Mouse (Mus musculus) testis, postnatal 10 days (tissue): Measurements from ENCODE around the gene Myt1l.

Source experiments
- DNase-seq: peaks from one replicate; pipeline ENCODE4 v3.0.0; 2021; ENCODE audit warnings: low spot score

The Myt1l gene

DNA sequence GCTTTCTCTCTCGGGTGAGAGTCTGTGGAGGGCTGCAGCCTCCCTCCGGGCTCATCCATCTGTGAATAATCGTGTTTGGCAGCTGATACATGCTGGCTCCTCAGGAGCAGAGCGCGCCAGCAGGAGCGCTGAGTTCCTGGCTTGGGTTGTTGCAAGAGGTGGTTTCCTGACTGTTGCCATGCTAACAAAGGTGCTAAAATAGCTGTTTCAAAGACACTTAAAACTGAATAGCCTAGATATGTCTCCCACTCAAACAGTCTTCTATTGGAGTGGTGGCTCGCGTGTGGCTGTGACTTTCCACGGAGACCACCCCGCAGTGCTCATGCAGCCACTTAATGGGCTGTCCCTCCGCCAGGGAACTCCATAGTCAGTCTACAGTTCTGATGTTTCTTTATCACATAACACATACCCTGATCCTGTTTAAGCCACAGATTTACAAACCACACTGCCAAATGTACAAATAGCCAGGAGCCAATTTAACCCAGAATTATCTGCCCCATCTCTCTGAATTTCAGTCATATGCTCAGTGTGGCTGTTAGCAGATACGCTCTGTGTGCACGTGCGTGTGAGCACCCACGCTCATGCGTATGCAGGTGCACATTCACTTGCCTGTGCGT is 195.6 kb downstream of the Myt1l start:
- DNase-seq: peak; percentile 27

DNA sequence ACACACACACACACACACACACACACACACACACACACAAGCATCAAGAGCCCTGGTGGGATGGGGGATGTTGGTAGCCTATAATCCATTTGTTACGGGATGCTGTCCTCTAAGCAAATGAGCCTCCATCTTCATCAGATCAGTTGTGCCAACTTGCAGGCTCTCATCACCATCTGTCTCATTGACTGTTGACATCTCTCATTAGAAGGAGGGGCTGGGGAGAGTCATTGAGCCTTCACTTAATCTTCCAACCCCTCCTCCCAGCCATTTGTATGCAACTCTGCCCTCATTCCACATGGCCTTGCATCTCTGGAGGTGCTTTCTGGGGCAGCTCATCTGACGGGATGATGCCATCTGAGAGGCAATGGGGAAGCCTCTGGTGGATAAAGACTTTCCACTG is 200.1 kb downstream of the Myt1l start:
- no peak for DNase-seq

DNA sequence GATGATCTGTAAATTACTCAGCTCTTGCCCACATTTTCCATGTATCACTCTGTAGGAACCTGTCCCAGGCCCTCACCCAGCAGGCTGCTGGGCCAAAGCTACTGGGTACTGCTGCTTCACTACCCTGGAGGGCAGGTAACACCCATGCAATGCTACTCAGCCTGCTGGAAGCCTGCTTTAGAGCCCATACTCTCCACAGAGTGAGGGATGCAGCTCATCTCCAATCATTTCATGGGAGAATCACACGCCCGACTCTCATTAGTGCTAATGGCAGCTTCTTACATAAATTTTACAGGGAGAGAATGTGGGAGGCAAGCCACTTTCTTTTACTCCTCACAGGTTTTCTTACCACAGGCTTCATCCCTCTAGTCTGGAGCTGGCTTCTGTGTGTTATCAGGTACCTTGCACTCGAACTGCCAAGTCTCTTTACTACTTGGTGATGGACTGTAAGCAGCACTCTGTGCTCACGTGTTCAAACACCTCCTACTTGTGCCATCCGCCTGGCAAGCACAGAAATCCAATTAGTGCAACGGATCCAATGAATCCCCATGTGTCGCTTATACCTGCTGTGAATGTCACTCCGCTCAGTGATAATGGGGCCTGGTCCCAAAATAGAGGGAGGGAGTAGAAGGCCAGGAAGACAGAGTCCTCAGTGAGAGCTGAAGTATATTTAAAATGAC is 212.3 kb downstream of the Myt1l start:
- no peak for DNase-seq

DNA sequence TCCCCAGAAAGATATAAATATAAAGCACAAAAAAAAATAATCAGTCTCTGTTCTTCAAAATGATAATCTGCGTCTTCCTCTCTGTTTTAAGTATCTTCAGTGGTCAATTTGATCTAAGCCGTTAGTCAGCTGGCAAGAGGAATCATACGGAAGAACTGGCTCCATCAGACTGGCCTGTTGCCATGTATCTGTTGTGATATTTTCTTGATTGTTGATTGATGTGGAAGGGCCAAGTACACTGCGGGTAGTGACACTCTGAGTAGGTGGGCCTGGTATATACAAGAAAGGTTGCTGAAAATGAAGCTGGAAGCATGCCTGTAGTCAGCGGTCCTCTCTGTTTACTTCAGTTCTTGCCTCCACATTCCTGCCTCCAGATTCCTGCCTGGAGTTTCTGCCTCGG is 213.0 kb downstream of the Myt1l start:
- DNase-seq: no peak

DNA sequence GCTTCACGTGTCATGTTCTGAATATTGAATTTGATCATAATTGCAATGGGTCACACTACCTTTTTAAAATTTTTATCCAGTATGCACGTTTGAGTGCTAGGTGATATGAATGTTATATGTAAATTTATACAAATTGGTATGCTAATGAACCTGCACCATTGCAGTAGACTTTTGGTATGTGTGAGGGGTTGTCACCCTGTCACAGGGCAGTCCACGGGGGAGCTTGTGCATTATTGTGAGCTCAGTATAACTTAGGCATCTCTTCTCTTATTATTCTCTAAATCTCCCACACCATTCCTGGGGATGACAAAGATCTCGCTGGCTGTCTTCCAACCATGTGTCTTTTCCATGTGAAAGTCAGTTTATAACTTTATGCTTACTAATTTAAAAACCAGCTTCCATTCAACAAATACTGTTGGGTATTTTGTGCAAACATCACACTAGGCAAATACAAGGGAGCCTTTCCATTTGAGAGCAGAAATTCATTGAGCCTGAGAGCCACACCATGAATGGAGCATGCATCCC is 222.5 kb downstream of the Myt1l start:
- no peak for DNase-seq

DNA sequence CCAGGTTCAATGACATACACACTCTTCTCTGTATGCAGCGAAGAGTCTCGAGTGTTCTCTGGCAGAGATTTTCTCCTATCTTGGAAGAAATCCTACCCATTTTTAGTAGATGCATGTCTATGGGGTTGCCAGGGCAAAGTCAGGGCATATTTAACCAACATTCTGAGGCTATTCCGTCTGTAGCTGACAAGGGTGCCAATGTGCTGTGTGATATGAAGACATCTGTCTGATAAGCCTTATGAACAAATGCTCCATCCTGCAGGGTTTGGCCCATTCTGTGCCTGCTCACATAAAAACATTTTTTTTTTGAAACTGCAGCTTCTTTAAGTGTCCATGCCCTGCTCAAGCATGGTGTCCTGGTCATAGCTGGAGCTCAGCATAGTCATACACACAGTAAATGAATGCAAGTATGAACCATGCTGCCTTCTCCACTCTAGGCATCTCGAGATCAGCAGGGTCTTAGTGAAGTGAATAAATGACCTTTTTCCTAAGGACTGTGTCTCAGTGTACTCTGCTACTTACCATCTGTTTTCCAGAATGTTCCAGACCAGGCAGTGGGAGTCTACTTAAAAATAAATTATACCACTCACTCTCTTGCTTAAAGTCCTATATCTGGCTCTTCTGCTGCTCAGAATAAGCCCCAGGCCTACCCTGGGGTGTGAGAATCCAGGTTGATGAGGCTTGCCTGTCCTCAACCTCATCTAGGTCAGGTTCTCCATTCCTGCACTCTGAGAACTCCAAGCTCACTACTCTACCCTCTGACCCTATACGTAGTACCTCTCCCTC is 227.1 kb downstream of the Myt1l start:
- no peak for DNase-seq

DNA sequence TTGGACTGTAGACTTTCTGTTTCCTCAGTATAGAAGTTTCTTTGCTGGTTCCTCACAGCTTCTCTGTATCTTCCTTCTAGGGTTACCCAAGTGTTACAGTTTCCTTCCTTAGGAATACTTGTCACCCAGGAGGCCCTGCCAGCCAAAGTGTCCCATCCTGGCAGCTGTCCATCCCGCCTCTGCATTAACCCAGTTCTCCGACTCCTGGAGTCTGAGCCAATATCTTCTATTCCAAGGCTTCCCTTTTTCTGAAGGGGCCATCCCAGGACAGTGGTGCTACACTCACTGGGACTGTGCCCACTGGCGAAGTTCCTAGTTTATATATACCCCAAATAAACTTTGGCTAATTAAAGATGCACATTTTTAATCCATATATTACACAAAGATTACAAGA is 227.7 kb downstream of the Myt1l start:
- no peak for DNase-seq

DNA sequence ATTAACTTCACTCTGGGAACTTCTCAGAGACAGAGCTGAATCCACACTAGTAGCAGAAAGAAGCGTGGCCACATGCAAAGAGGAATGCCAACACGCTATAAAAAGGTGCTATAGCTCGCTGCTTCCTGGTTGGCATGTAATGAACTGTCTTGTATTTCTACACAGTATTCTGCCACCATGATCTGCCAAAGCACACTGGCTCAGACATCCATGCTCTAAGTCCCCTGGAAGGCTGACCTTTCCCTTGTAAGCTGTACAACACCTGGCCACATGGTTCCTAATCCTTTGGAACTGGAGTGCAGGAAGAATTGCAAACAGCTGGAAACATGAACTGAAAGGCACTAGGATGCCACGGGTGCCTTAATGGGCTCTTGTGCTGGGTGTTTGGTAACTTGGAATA is 232.4 kb downstream of the Myt1l start:
- no peak for DNase-seq

DNA sequence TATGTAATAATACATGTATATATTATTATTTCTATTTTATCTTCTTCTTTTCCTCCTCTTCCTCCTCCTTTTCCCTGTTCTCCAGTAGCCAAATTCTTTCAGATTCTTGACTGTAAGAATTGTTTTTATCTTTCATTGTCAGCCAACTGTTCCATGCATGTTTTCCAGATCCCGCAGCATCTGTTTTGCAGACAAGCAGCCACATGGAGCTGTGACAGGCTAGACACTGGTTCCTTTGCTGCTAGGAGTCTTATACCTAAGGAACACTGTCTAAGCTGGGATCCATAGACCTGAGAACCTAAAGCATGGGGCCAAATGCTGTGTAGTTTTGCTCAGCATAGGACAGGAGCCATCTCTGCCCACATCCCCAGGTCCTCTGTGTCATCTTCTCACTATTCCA is 238.0 kb downstream of the Myt1l start:
- no peak for DNase-seq

DNA sequence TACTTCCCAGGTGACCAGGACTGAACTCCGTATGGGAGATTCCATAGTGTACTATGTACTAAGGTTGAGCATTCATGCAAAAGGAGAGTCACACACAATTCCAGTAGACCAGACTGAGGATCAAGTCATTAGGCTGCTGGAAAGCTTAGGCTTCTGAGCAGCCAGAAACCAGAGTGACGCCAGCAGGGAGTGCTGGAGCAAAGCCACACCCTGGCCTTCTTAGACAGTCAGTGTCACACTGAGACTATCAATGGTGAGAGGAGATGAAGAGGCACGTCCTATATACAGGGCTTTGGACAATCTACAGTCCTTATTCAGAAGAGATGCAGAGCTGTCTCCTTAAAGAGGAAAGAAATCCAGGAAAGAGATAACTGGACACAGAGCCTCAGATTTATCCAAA is 243.6 kb downstream of the Myt1l start:
- no peak for DNase-seq

DNA sequence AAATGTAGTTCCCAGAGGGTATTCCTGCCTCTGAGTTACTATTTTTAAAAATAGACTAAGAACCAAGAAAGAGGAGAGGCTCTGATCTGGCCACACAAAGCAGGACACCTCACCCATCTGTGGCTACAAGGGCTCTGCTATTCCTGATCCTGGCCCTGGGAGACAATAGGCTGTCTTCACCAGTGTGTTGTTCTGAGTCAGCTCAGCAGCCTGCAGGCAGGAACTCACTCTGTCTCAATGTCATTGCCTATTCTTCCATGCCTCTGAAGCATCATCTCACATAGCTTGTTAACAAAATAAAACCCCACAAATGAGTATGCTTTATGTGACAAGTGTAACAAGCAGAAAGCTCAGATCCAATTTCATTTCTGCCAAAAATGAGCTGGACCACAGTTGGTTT is 244.2 kb downstream of the Myt1l start:
- no peak for DNase-seq

DNA sequence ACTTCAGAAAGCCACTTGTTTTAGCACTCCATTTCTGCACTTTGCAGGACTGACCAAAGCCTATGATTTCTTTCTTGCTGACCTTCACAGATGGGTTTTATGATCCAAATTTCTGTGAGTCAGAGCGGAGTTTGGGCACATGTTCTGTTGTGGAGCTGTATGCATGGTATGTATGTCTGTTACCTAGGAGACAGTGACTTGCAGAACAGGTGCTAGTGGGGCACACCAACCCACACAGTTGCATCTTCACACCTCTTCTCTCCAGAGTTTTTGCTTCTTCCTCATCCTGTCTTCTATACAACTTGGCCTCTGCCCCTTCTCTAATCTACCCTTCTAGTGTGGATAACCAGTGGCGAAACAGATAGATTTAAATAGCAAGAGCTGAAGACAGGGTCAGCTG is 250.7 kb downstream of the Myt1l start:
- no peak for DNase-seq

DNA sequence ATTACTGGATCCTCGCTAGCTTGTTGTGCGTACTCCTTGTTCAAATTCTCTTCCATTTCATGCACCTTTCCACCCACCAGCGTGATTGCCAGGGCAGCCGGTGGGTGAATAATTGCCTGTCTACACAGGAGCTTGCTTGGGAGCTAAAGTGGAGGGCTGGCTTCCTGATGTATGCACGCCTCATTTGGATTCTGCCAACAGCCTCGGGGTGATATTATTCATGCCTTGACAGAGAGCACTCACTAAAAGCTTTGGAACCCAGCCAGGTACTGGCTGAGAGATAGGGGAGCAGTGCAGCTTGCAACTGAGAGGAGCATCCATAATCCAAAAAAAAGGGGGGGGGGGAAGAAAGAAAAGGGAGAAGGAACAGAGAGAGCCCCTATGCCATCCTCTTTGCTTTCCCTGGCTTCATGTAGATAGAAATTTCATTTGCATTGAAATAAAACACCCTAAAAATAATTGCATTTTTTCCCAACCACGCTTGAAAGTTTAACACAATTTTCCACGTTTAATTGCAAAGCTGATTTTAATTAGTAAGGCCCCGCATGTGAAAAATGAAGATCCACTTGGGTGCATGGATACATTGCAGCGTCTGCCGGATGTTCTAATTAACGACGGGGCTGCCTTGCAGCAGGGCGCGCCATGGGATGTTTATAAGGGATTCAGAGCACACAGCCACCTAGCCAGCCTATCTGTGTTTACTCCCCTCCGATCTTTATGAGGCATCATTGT is 261.3 kb downstream of the Myt1l start:
- no peak for DNase-seq

DNA sequence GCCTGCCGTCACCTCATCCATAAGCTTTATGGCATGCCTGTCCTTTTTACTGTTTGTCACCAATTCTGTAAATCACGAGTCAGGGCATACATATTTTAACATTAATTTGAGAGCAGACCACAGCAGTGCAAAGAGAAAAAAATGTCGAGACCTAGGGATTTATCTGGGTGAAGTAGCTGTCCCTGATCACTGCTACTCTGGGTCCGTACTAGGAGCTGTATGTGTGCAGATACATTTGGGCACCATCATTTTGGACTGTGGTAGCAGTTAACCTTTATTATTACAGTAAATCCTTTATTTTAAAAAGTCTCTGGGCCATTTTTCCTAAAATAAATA is 261.8 kb downstream of the Myt1l start:
- DNase-seq: no peak

DNA sequence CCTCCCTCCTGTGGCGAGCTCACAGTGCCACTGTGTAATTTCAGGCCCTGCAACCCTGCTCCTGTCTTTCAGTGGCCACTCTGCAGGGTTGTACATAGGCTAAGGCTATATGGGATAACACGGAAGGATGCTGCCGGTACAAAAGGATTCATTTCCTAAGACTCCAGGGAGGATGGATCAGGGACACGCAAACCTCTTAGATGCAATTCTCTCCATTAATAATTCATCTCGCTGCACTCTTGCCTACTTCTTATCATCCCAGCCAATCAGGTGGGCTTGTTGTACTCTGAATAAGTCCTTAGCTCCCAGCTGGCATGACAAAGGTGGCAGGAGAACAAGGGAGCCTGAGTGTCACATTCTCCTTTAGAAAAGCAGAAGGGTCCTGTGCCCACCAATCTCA is 264.8 kb downstream of the Myt1l start:
- no peak for DNase-seq

DNA sequence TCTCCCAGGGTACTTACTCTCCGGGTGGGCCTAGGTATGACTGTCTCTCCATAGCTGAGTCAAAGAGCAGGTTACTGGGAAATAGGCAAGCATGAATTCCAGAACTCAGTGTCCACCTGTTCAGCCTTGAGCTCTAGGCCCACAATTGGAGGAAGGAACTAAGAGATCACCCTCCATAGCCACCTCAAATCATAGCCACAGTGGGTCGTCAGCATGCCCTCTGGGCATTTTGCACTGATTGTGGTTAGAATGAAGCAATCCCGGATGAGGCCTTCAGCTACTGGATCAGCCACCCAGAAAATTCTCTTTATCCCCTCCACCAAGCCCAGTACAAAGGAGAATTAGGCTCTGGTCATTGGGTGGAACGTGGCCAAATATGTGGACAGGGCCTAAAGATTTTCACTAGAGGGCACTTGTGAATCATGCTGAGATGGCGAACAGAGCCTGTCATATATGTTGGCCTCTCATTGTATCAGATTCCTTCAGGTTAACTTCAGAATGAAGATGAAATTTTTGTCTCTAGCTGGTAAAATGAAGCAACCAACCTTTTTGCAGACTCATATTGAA is 267.0 kb downstream of the Myt1l start:
- DNase-seq: no peak

DNA sequence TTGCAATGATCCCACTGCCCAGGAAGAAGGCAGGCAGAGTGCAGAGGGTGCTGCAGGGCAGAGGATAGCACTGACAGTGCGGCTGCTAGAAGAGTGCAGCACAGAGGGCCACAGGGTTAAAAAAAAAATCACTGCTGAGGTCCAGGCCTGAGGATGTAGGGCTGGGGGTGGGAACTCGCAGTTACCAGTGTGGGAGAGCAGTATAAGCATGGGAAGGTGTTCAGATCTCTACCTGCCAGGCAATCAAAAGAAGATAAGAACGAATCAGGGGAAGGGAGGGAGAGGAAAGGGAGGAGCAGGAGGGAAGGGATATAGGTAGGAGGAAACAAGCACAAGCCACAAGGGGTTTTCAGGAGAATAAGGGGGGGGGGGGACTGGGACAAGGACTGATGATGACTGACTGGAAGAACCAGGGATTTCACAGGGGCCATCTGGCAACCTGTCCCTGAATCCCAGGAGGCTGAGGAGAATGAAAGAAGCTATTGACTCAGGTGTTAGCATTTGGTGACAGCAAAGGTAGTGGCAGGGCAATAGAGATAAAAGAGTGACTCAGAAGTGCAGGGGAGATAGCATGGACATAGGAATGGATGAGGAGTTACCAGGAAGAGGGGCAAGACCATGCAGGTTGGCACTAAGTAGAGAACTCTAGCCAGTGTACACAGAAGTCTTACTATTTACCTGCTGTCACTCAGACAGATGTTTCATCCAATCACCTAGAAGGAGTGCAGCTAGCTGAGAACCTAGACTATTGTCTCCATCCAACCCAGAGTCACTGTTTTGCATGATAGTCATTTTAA is 270.6 kb downstream of the Myt1l start:
- no peak for DNase-seq

DNA sequence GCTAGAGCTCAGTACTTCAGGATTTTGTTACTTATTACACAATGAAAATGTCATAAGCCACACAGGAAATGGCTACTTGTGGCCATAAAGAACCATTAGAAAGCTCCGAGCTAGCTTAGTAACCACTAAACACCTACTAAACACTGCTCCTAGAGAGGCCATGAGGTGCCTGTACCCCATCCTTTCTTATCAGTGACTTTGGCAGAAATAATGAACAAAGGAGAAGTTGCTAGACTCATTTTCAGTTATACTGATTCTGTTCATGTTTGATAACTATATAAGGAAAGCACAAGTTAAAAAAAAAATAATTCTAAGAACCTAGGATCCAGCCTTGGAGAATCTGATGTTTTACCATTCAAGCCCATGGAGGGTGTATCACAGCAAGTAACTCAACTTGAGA is 278.2 kb downstream of the Myt1l start:
- DNase-seq: no peak

DNA sequence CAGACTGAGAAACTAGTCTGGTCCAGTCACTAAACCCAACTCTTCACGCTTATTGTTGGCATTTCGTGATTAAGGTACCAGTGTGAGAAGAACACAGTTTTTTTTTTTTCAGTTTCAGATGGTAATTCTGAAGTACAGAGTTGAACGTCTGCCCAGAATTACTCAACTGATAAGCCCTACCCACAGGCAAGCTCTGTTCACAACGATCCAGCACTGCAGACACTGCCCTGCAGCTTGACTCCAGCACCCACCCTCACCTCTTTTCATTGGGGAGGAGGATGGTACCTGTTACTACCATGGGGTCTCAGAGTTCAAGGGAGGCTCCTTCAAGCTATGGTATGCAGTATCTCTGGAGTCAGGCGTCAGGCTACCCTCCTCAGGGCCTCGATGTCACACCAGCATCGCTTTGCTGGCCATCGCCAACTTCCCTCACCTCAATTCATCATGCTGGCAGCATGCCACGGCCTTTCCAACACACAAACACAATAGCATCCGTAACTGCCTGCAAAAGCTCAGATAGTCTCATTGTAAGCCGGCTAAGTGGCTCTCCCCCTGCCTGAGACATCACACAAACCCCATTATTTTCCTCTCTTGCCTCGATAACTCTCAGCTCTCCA is 281.5 kb downstream of the Myt1l start:
- peak; percentile 57 for DNase-seq

DNA sequence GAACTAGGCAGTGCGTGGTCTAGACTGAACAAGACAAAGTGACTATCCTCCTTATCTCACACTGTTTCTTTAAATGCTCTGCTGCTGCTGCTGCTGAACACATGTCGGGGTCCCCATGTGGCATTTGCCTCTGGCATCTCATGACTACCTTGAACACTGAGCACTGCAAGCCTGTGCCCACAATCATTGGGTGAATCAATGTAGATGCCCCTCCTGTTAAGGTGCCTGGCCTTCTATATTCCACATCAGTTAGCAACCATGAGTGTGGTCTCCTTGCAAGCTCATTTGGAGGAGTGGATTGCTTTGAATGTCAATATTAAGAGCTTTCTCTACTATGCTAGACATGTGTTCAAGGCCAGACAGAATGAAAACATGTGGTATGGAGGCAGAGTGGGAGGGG is 287.3 kb downstream of the Myt1l start:
- no peak for DNase-seq

DNA sequence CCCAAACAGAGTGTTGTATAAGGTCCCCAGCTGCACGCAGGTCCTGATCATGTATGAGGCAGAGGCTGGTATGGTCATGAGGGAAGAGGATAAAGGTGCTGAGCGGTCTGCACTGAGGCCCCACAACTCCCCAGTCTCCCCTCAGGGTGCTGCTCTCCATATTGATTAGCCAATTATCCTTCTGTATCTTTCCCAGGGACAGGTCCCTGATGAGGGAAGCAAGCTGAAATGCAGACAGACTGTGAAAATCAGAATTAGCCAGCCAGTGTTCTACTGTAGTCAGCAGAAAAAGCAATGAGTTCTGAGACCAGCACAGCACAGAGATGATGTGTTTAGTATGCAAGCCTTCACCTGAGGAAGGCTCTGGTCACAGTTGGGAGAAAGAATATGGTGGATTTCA is 287.9 kb downstream of the Myt1l start:
- no peak for DNase-seq
